Mouse (Mus musculus) small intestine, adult 2 months (tissue): ENCODE measurements around the gene Tbx4. TPM values are rescaled to one million over a fixed set of nuclear protein-coding genes. Genes with fewer than 3 reads are reported as not detected.

ENCODE experiments used
- H3K27ac ChIP-seq: fragments of 200-500 bp; 2 replicates; pipeline ENCODE4 v1.5.1; 2012; ENCODE audit warnings: low read depth, low read length, control low read depth, inconsistent platforms; ENCODE audit not compliant: insufficient read depth
- H3K27me3 ChIP-seq: fragments of 200-500 bp; 2 replicates; pipeline ENCODE4 v1.6.1; 2012; ENCODE audit warnings: mild to moderate bottlenecking, moderate library complexity, low read length, inconsistent platforms; ENCODE audit not compliant: control insufficient read depth, insufficient read depth
- H3K36me3 ChIP-seq: fragments of 200-500 bp; 2 replicates; pipeline ENCODE4 v1.6.1; 2012; ENCODE audit warnings: mild to moderate bottlenecking, low read length, control low read depth, inconsistent platforms; ENCODE audit not compliant: control insufficient read depth, insufficient read depth
- H3K4me1 ChIP-seq: fragments of 200-500 bp; 2 replicates; pipeline ENCODE4 v1.6.1; 2012; ENCODE audit warnings: low read length, inconsistent platforms, mixed read lengths; ENCODE audit not compliant: control insufficient read depth, insufficient read depth, insufficient read length
- H3K4me3 ChIP-seq: fragments of 200-500 bp; 2 replicates; pipeline ENCODE4 v1.5.1; 2012; ENCODE audit warnings: low read depth, mild to moderate bottlenecking, control low read depth, inconsistent platforms, low read length, moderate library complexity
- CTCF ChIP-seq: fragments of 200-500 bp; IDR thresholded peaks from 2 replicates; pipeline ENCODE4 v1.5.1; 2012; ENCODE audit warnings: low read depth, mild to moderate bottlenecking, control low read depth, inconsistent platforms, low read length, moderate library complexity, mixed read lengths; ENCODE audit not compliant: insufficient replicate concordance, insufficient read length; ENCODE audit errors: extremely low read depth
- POLR2A ChIP-seq: fragments of 200-500 bp; IDR thresholded peaks from 2 replicates; pipeline ENCODE4 v1.6.1; 2012; ENCODE audit warnings: low read depth, mild to moderate bottlenecking, control low read depth, inconsistent platforms, low read length, moderate library complexity
- WGBS: fragments of 180-500 bp; shearing (Covaris S2); methylation state at CpG from one replicate; pipeline ENCODE4 v1.1.7; 2018; 5-methylcytosine and 5-hydroxymethylcytosine counted together
- polyA plus RNA-seq: library from polyadenylated mRNA; depleted of rRNA; stranded (reverse); fragments of >200 nt; gene quantifications from 2 replicates; pipeline ENCODE4 v1.2.3, GENCODE M21; 2012

Tbx4 gene
- polyA plus RNA-seq, 1 experiment: 0.34 TPM

GRCm38 (mm10) chr11:85840031-85840802, 46.0 kb upstream of the Tbx4 start:
- Histone ChIP-seq H3K27me3 (peaks cover 81% of the 10 kb centered on the region), H3K36me3 (no peaks in the 10 kb centered on the region), H3K4me3 (peak overlapping the region; percentile 34), H3K4me1 (peaks cover 20% of the 10 kb centered on the region), H3K27ac (0 out of 2 replicates have a peak overlapping the region, but pooled peaks have one; percentile 41)
- 35% methylated on average over 27 of the region's 27 CpGs for WGBS
- TF ChIP-seq POLR2A (no peak), CTCF (no peak)

GRCm38 (mm10) chr11:85840803-85841145, 45.4 kb upstream of the Tbx4 start:
- no peak for TF ChIP-seq CTCF
- no peak for TF ChIP-seq POLR2A
- Histone ChIP-seq H3K27me3 (peaks cover 82% of the 10 kb centered on the region), H3K27ac (0 out of 2 replicates have a peak overlapping the region, but pooled peaks have one; percentile 9), H3K36me3 (no peaks in the 10 kb centered on the region), H3K4me1 (peaks cover 20% of the 10 kb centered on the region), H3K4me3 (peak overlapping the region; percentile 34)
- WGBS: 28% methylated on average over 21 of the region's 21 CpGs

GRCm38 (mm10) chr11:85841211-85841681, 45.0 kb upstream of the Tbx4 start:
- H3K4me1 ChIP-seq: peaks cover 20% of the 10 kb centered on the region
- H3K27ac ChIP-seq: 0 out of 2 replicates have a peak overlapping the region, but pooled peaks have one; percentile 20
- WGBS: 42% methylated on average over 8 of the region's 8 CpGs
- no peak for TF ChIP-seq POLR2A
- no peak for TF ChIP-seq CTCF
- H3K27me3 ChIP-seq: peaks cover 77% of the 10 kb centered on the region
- no peak overlapping the region for H3K4me3 ChIP-seq
- H3K36me3 ChIP-seq: no peaks in the 10 kb centered on the region

- H3K4me1 ChIP-seq: peaks cover 20% of the 10 kb centered on the region
- peak overlapping the region; percentile 36 for H3K4me3 ChIP-seq
- under 1% methylated on average over 32 of the region's 32 CpGs for WGBS
- H3K27me3 ChIP-seq: peaks cover 70% of the 10 kb centered on the region
- peak; percentile 66 for TF ChIP-seq CTCF
- TF ChIP-seq POLR2A: no peak
- no peak overlapping the region; the same call in 1 of the 2 replicates for H3K27ac ChIP-seq
- no peaks in the 10 kb centered on the region for H3K36me3 ChIP-seq
These were observed 44.2 kb upstream of the Tbx4 start for GRCm38 (mm10) chr11:85841980-85842379.

- WGBS: 10% methylated on average over 24 of the region's 24 CpGs
These were observed 43.5 kb upstream of the Tbx4 start for GRCm38 (mm10) chr11:85842596-85843346.

GRCm38 (mm10) chr11:85843347-85843692, 42.9 kb upstream of the Tbx4 start:
- peak overlapping the region; percentile 46; the same call in 1 of the 2 replicates for H3K27ac ChIP-seq
- 1% methylated on average over 18 of the region's 18 CpGs for WGBS
- peak overlapping the region; percentile 72 for H3K4me3 ChIP-seq
- TF ChIP-seq CTCF (peak; percentile 73; the same call in 1 of the 2 replicates), POLR2A (no peak)
- H3K27me3 ChIP-seq: peaks cover 56% of the 10 kb centered on the region
- no peaks in the 10 kb centered on the region for H3K36me3 ChIP-seq
- peaks cover 16% of the 10 kb centered on the region for H3K4me1 ChIP-seq

More at GRCm38 (mm10) chr11:85842596-85843346, 43.5 kb upstream of the Tbx4 start:
- Histone ChIP-seq H3K27ac (peak overlapping the region; percentile 2; the same call in 1 of the 2 replicates), H3K4me1 (peaks cover 19% of the 10 kb centered on the region), H3K27me3 (peaks cover 62% of the 10 kb centered on the region), H3K36me3 (no peaks in the 10 kb centered on the region), H3K4me3 (peak overlapping the region; percentile 72)
- TF ChIP-seq CTCF (no peak), POLR2A (no peak)
